Mouse (Mus musculus) stomach, postnatal 0 days (tissue): ENCODE measurements around the gene Zfp109.

Experiments
- CTCF ChIP-seq: IDR thresholded peaks from 2 replicates; pipeline ENCODE4 v1.5.1; 2016; ENCODE audit warnings: antibody characterized with exemption, low read depth, mild to moderate bottlenecking, moderate library complexity
- EP300 ChIP-seq: optimal IDR thresholded peaks from 2 replicates; pipeline ENCODE3; 2016; ENCODE audit warnings: antibody characterized with exemption

DNA sequence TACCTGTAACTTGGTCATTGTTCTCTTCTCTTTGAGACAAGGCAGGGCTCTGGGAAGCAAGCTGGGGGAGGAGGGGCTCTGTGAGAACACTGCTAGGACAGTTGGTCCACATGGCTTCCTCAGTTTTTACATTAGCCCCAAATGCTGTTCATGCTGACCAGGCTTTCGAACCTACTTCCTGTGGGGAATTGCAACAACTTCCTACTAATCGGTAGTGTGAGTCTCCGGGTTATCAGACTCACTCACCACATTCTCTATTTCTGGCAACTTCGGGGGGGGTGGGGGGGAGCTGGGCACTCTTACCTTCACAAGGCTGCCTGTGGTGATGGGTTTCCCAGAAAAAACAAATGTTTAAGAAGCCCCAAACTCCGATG lies 47.8 kb downstream of the Zfp109 start:
- TF ChIP-seq CTCF (no peak), EP300 (no peak)
